Mouse (Mus musculus) olfactory bulb, adult 2 months (tissue): ENCODE measurements at regions not wholly inside any gene's neighbourhood (a gene's known extent, or its start where the extent isn't known, plus 50 kb on each side); places are given as distances from the start of the nearest gene placed in this dataset.

Experiments used
- H3K27ac ChIP-seq: fragments of 200-500 bp; 2 replicates; pipeline ENCODE4 v1.5.1; 2012; ENCODE audit warnings: low read depth, low read length; ENCODE audit not compliant: insufficient read depth
- H3K4me1 ChIP-seq: fragments of 200-500 bp; 2 replicates; pipeline ENCODE4 v1.6.1; 2012; ENCODE audit warnings: low read length; ENCODE audit not compliant: control insufficient read depth, insufficient read depth
- H3K4me3 ChIP-seq: fragments of 200-500 bp; 2 replicates; pipeline ENCODE4 v1.5.1; 2012; ENCODE audit warnings: mild to moderate bottlenecking, low read depth, low read length, moderate library complexity; ENCODE audit not compliant: insufficient read depth
- CTCF ChIP-seq: fragments of 200-500 bp; IDR thresholded peaks from 2 replicates; pipeline ENCODE4 v1.5.1; 2012; ENCODE audit warnings: low read depth, mild to moderate bottlenecking, low read length, moderate library complexity; ENCODE audit not compliant: insufficient read depth
- POLR2A ChIP-seq: fragments of 200-500 bp; IDR thresholded peaks from 2 replicates; pipeline ENCODE4 v1.6.1; 2012; ENCODE audit warnings: mild to moderate bottlenecking, low read depth, low read length, moderate library complexity; ENCODE audit not compliant: insufficient read depth
- WGBS: fragments of 180-500 bp; shearing (Covaris S2); methylation state at CpG from one replicate; pipeline ENCODE4 v1.1.7; 2018; 5-methylcytosine and 5-hydroxymethylcytosine counted together

DNA sequence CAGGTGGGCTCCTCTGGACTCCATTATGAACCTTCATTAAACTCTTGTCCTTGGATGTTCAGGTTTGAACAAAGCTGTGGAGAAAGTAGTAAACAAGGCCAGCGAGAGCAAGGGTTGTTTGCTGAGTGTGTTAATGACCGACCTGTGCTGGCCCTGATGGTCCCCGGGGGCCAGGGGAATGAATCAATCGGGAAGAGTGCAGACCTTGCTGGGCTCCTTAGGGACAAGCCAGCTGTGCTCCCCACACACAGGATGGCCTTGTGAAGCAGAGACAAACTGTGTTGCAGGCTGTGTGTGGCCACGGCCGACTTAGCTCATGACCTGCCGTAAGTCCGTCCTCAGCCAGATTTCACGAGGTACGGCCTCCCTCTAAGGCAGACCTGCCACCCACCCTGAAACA is 212.1 kb downstream of the Cyp26b1 start:
- 93% methylated on average over 10 of the region's 10 CpGs for WGBS
- Histone ChIP-seq H3K4me3 (no peak overlapping the region), H3K4me1 (peaks cover 5% of the 10 kb centered on the region; the same call in 1 of the 2 replicates), H3K27ac (no peak overlapping the region)
- TF ChIP-seq POLR2A, result no peak
- no peak for TF ChIP-seq CTCF

DNA sequence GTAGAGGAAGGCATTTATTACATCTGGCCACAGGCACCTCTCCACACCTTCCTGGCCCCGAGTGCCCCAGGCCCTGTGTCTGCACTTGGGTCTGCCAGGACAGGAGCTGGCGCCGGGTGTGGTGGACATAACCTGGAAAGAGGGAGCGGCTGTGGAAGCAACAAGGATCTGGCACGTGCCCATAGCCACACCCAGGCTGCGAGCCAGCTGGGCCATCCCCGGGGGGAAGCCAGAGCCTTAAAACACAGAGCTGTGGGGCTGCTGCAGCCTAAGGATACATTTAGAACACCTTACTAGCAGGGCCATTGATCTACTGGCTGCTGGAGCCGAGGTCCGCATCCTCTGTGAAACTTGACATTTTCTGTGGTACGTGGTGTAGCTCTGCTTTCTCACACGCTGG is 217.0 kb downstream of the Cyp26b1 start:
- TF ChIP-seq POLR2A (no peak), CTCF (no peak)
- WGBS, result 86% methylated on average over 11 of the region's 11 CpGs
- Histone ChIP-seq H3K4me3 (no peak overlapping the region), H3K27ac (no peak overlapping the region), H3K4me1 (no peaks in the 10 kb centered on the region)

DNA sequence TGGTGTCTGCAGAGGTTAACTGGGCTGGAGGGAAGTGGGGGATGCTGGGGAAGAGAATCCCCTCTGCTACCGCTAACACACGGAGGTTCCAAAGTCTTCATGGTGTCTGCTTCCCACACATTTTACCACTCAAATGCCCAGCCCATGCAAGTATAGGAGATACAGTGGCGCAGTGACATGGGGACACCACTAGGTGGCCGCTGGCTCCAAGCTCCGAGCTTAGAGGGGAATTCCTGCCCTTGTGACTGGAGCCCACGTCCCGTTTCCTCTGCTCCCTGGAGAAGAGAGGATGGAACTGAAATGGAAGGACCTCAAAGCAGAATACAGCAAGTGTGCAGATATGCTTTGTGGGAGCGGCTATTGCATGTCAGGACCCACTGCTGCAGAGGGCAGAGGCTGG is 218.2 kb downstream of the Cyp26b1 start:
- no peak for TF ChIP-seq POLR2A
- TF ChIP-seq CTCF, result peak; percentile 53; the same call in 1 of the 2 replicates
- no peak overlapping the region for H3K4me3 ChIP-seq
- WGBS, result 19% methylated on average over 8 of the region's 8 CpGs
- no peak overlapping the region for H3K27ac ChIP-seq
- H3K4me1 ChIP-seq, result no peaks in the 10 kb centered on the region

DNA sequence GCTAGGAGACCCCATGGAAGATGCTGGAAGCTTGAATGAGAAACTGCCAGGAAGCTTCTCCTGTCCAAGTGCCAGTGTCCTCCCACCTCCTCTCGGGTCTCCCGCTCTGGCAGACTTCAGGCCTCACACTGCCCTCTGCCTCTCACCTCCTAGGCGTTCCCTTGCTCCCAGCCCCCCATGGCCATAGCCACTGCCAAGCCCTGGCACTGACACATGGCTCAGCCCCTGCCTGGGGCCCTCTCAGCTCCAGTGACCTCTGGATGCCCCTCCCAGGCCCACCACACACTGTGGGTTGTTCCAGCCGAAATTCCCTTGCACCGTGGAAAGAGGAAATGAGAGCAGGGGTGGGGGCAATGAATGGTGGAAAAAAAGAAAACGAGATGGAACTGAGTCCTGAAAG is 227.3 kb downstream of the Cyp26b1 start:
- H3K4me1 ChIP-seq, result no peaks in the 10 kb centered on the region
- no peak for TF ChIP-seq CTCF
- no peak for TF ChIP-seq POLR2A
- WGBS, result 49% methylated on average over 6 of the region's 6 CpGs
- H3K27ac ChIP-seq, result no peak overlapping the region
- no peak overlapping the region for H3K4me3 ChIP-seq

DNA sequence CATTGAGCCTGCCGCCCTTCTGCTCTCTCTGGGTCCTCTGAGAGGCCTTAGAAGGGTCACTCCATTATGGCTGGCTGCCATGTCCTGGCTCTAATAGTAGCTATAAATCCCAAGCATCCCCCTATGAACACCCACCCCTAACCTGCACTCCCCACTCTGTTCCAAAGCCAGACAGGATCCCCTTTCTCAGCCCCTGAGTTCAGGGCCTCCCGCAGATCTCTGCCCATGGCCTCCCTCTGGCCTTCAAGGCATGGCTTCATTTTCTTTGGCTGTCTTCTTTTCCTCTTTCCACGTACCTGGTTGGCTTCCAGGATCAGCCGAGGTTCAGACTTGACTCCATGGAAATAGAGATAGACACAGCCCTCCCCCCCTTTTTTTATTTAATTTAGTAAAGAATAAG is 227.8 kb downstream of the Cyp26b1 start:
- H3K4me1 ChIP-seq, result no peaks in the 10 kb centered on the region
- TF ChIP-seq POLR2A (no peak), CTCF (no peak)
- H3K4me3 ChIP-seq, result no peak overlapping the region
- H3K27ac ChIP-seq, result no peak overlapping the region
- 79% methylated on average over 4 of the region's 4 CpGs for WGBS

DNA sequence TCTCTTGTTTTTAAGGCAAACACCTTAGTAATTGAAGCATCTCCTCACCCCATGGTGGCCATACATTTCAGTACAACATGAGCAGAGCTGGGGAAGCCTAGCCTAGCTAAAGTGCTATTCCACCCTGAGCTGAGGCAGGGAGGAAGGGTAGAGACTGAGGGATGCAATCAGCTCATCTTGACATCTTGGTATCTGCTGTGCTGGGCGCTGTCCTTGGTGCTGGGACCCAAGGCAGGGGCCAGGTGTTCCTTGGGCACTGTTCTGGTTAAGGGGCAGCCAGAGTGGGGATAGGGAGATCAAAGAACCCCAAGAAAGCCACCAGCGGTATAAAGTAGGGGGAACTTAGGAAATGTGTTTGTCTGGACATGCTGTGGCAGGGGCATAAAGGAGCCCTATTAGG is 228.7 kb downstream of the Cyp26b1 start:
- WGBS, result 49% methylated on average over 2 of the region's 2 CpGs
- Histone ChIP-seq H3K27ac (no peak overlapping the region), H3K4me1 (no peaks in the 10 kb centered on the region), H3K4me3 (no peak overlapping the region)
- no peak for TF ChIP-seq CTCF
- TF ChIP-seq POLR2A, result no peak

DNA sequence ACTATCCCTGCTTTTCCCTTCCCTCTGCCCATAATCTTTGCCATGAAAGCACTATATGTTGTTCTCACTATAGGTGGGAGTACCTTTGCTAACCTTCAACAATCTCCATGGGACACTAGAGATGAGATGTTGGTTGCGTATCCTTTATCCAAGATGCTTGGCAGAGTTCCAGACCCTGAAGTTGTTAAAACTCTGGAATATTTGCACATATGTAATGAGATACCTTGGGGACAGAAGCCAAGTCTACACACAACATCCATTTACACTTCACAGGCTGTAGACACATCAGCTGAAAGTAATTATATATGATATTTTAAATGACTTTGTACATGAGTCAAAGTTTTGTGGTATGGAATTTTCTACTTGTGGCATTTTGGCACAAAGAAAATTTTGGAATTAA is 231.4 kb downstream of the Cyp26b1 start:
- H3K4me1 ChIP-seq, result peaks cover 4% of the 10 kb centered on the region
- no peak overlapping the region for H3K27ac ChIP-seq
- TF ChIP-seq CTCF (no peak), POLR2A (no peak)
- WGBS, result 80% methylated on average over 1 of the region's 1 CpGs
- H3K4me3 ChIP-seq, result no peak overlapping the region

DNA sequence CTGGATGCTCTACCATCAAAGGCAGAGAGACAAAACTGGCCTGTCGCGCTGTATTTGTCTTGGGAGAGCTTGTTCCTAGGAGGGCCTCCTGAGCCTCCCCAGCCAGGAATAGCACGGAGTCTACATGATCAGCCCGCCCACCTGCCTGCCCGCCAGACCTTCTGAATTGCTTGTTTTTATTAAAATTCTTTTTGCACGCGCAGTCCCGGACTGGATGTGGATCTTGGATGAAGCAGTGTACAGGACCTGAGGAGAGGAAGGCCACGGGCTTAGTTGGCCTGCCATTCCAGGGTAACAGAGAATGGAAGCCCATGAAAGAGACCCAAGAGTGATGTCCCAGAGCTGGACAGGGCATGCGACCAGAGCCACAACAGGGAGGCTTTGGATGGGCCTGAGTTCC is 235.8 kb downstream of the Cyp26b1 start:
- Histone ChIP-seq H3K4me1 (peaks cover 4% of the 10 kb centered on the region), H3K27ac (no peak overlapping the region), H3K4me3 (no peak overlapping the region)
- no peak for TF ChIP-seq POLR2A
- no peak for TF ChIP-seq CTCF
- 79% methylated on average over 10 of the region's 10 CpGs for WGBS

DNA sequence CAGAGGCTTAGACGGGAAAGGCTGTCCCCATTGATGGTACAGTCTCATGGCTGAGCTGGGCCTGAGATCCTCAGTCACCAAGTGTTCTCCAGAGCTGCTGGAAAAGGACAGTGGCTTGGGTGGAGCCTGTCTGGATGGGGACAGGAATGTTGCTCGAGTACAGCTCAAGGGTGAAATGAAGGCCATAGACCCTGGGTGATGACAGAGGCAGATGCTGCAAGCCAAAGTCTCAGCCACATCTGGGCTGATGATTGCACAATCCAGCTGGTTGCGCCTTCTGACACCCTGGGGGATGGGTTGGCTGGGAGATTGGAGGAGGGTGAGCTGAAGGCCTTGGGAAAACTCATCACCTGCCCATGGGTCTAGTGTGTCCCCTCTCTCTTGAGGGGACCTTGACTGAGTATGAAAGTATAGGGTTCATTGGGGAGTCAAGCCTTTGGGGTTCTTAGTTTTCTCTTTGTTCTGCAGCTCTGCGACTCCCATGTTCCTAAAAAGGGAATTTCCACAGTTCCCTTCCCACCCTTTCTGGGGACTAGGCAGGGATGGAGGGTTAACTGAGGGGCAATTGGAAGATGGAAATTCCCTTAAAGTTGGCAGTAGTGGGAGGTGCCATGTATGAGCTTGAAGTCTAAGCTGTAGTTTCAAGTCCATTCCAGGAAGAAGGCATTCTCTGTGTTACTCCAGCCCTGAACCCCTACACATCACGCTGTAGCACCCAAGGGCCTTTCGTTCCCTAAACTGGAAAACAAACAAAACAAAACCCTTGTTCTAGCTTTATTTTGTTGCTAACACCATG is 240.1 kb downstream of the Cyp26b1 start:
- Histone ChIP-seq H3K27ac (no peak overlapping the region), H3K4me3 (no peak overlapping the region), H3K4me1 (peaks cover 4% of the 10 kb centered on the region)
- WGBS, result 93% methylated on average over 6 of the region's 6 CpGs
- TF ChIP-seq POLR2A (no peak), CTCF (no peak)

DNA sequence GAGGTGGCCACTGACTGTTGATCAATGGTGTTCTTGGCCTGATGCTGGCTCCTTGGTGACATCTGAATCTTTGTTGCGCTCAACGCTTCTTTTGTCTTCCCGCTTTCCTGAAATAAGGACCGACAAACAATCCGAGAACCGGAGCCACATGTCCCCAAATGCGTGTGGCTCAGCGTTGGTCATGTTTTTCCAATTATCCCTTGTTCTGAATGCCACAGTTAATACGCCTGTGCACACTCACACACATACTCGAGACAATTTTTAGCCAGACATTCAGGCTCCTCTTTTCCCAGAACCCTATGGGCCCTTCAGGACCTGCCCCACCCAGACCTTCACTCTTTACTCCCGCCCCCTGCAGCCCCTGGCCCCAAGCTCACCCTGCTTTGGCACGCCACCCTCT is 248.8 kb downstream of the Cyp26b1 start:
- no peak for TF ChIP-seq POLR2A
- no peak for TF ChIP-seq CTCF
- H3K4me3 ChIP-seq, result no peak overlapping the region
- 93% methylated on average over 12 of the region's 12 CpGs for WGBS
- H3K27ac ChIP-seq, result no peak overlapping the region
- H3K4me1 ChIP-seq, result no peaks in the 10 kb centered on the region
